Mouse (Mus musculus): ENCODE data around the gene Trabd2b.

GRCm38 (mm10) chr4:114664063-114665036 lies 257.8 kb downstream of the Trabd2b start:
- TF ChIP-seq CTCF (IDR thresholded peaks at IDR 0.05; ENCODE audit: extremely low read depth, insufficient read depth, low read length) (no peak), POLR2A (IDR thresholded peaks at IDR 0.05; ENCODE audit: extremely low read depth, insufficient read depth, low read length) (no peak)

All from cortical plate, adult 2 months (tissue).